Mouse (Mus musculus) forebrain, postnatal 0 days (tissue): Measurements from ENCODE around the gene Ada. TPM values are rescaled to one million over a fixed set of nuclear protein-coding genes. Genes with fewer than 3 reads are reported as not detected.

ENCODE experiments used
- ATAC-seq: fragments of 200-750 bp; cut with Nextera tagmentation; 2 replicates; pipeline ENCODE4 v1.8.0; 2017; ENCODE audit warnings: mild to moderate bottlenecking, moderate library complexity
- DNase-seq: peaks from one replicate; pipeline ENCODE4 v3.0.0-alpha.2; 2015
- H3K27ac ChIP-seq: fragments of 300-500 bp; sonication (generic); 2 replicates; pipeline ENCODE4 v1.5.1; 2014; ENCODE audit warnings: low read depth, mild to moderate bottlenecking, antibody characterized with exemption, low read length, moderate library complexity, mixed read lengths
- H3K27me3 ChIP-seq: fragments of 300-500 bp; sonication (generic); 2 replicates; pipeline ENCODE4 v1.6.1; 2014; ENCODE audit warnings: mild to moderate bottlenecking, low read length, mixed read lengths; ENCODE audit not compliant: insufficient read depth
- H3K36me3 ChIP-seq: fragments of 300-500 bp; sonication (generic); 2 replicates; pipeline ENCODE4 v1.6.1; 2014; ENCODE audit warnings: mild to moderate bottlenecking, moderate library complexity; ENCODE audit not compliant: insufficient read depth
- H3K4me1 ChIP-seq: fragments of 300-500 bp; sonication (generic); 2 replicates; pipeline ENCODE4 v1.6.1; 2014; ENCODE audit warnings: antibody characterized with exemption; ENCODE audit not compliant: insufficient read depth
- H3K4me2 ChIP-seq: fragments of 300-500 bp; sonication (generic); 2 replicates; pipeline ENCODE4 v1.6.1; 2014; ENCODE audit warnings: low read depth, mild to moderate bottlenecking, moderate library complexity
- H3K4me3 ChIP-seq: fragments of 300-500 bp; sonication (generic); 2 replicates; pipeline ENCODE4 v1.5.1; 2014; ENCODE audit warnings: low read depth, low read length, mixed read lengths
- H3K9ac ChIP-seq: fragments of 300-500 bp; sonication (generic); 2 replicates; pipeline ENCODE4 v1.6.1; 2014; ENCODE audit warnings: mild to moderate bottlenecking
- H3K9me3 ChIP-seq: fragments of 300-500 bp; sonication (generic); 2 replicates; pipeline ENCODE4 v1.6.1; 2016; ENCODE audit warnings: low read length
- CTCF ChIP-seq: sonication (generic); IDR thresholded peaks from 2 replicates; pipeline ENCODE4 v1.5.1; 2016; ENCODE audit warnings: antibody characterized with exemption, control low read depth, low read depth
- WGBS: fragments of 180-500 bp; shearing (Covaris S2); extraction: QIAGEN DNeasy Blood & Tissue Kit; methylation state at CpG from one replicate; pipeline ENCODE4 v1.1.7; 2014; 5-methylcytosine and 5-hydroxymethylcytosine counted together
- polyA plus RNA-seq: library from polyadenylated mRNA; unstranded; fragments of >200 nt; fragmentation: Nextera tagmentation; extraction: Ambion mirVana; gene quantifications from 2 replicates; pipeline ENCODE4 v1.2.1, GENCODE M21; 2015
- total RNA-seq: library from RNA; depleted of rRNA; stranded (reverse); fragments of >200 nt; gene quantifications from 2 replicates; pipeline ENCODE4 v1.2.3, GENCODE M21; 2014

Ada gene
- total and polyA plus RNA-seq, 2 experiments from 2014 or later, result 4.3 to 5.4 TPM

DNA sequence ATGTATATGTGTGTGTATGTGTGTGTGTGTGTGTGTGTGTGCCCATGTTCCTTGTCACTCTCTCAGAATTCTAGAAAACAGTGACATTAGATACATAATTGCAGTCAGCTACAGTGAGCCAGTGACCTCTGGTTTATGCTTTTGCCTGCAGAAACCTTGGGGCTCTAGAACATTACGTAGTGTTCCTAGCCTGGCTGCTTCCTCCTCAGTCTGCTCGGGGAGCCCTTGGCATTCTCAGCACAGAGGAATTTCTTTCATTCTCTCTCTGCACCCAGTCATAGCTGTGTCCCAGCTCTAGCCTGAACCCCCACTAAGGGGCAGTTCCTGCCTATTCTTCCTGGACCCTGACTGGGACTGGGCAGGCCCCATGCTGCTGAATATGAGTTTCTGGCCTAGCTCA lies 8.1 kb upstream of the Ada start:
- no peak overlapping the region for H3K4me2 ChIP-seq
- no peak overlapping the region for H3K4me3 ChIP-seq
- H3K4me1 ChIP-seq, result no peaks in the 10 kb centered on the region
- no peak overlapping the region for H3K9ac ChIP-seq
- DNase-seq (no peak), ATAC-seq (no peak)
- 60% methylated on average over 2 of the region's 2 CpGs for WGBS
- no peak for TF ChIP-seq CTCF
- no peaks in the 10 kb centered on the region for H3K36me3 ChIP-seq
- no peaks in the 10 kb centered on the region for H3K9me3 ChIP-seq
- no peaks in the 10 kb centered on the region for H3K27me3 ChIP-seq
- no peak overlapping the region for H3K27ac ChIP-seq

GRCm38 (mm10) chr2:163756723-163757122 lies 6.7 kb upstream of the Ada start:
- Histone ChIP-seq H3K27ac (no peak overlapping the region), H3K9me3 (no peaks in the 10 kb centered on the region), H3K4me1 (no peaks in the 10 kb centered on the region), H3K9ac (no peak overlapping the region), H3K27me3 (no peaks in the 10 kb centered on the region), H3K4me2 (no peak overlapping the region), H3K36me3 (no peaks in the 10 kb centered on the region), H3K4me3 (no peak overlapping the region)
- TF ChIP-seq CTCF, result no peak
- ATAC-seq (no peak), DNase-seq (peak; percentile 34)
- WGBS, result 8% methylated on average over 2 of the region's 2 CpGs

DNA sequence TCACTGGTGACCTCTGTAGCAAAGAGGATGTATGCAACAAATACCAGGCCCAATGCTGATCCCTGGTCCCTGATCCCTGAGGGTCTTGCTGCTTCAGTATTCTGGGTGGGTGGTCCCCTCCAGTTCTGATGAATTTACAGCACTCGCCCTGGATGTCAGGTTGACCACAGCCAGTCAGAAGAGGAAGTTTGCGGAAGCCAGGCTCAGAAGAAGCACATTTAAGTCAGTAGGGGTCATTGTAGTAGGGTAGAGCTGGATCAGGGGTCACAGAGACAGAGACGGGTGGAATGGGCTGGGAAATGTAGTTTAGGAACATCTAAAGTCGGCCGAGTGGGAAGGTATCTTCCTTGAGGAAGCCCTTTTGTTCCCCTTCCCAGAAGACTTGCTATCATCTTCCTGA lies 4.2 kb upstream of the Ada start:
- 85% methylated on average over 5 of the region's 5 CpGs for WGBS
- no peaks in the 10 kb centered on the region for H3K9me3 ChIP-seq

DNA sequence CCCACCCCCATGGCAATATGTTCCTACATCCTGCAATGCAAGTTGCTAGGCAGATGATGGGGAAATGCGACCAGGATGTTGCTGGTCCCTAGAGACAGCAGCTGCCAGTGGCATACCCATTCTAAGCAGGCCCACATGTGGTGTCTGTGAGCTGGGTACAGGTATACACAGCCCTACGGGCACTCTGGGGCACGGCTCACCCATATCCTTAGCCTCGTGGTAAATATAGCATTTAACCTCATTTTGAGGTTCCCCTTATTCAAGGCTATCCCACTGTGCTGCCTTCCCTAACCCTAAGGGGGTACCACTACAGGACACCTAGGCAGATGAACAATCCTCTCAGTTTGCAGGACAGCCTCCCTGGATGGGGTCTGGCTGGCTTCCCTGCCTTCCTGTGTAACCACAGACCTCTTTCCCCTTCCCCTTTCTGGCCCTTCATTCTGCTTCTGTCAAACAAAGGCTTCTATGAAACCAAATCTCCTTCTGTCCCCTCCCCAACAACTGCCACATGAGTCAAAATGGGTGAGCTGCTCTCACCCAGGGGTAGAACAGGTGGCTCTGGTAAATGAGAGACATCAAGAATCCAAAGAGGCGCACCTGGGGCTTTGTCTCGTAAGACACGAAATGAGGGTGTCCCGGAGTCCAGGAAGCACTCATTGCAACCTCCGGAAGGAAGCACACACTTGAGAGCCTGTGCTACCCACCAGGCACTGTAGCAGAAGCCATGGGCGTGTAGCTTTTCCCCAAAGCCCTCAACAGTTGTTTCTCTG lies 5.1 kb downstream of the Ada start:
- WGBS, result 87% methylated on average over 10 of the region's 10 CpGs
- ATAC-seq (no peak), DNase-seq (no peak)
- Histone ChIP-seq H3K27ac (no peak overlapping the region), H3K27me3 (no peaks in the 10 kb centered on the region), H3K9me3 (no peaks in the 10 kb centered on the region), H3K4me1 (peaks cover 7% of the 10 kb centered on the region; the same call in 1 of the 2 replicates), H3K4me3 (no peak overlapping the region), H3K9ac (no peak overlapping the region), H3K4me2 (no peak overlapping the region), H3K36me3 (no peaks in the 10 kb centered on the region)
- TF ChIP-seq CTCF, result no peak

More for the DNA sequence above, 4.2 kb upstream of the Ada start:
- H3K36me3 ChIP-seq, result no peaks in the 10 kb centered on the region
- no peak overlapping the region for H3K4me3 ChIP-seq
- ATAC-seq (no peak), DNase-seq (no peak)
- H3K9ac ChIP-seq, result no peak overlapping the region
- H3K4me1 ChIP-seq, result peaks cover 6% of the 10 kb centered on the region; the same call in 1 of the 2 replicates
- H3K27ac ChIP-seq, result no peak overlapping the region
- H3K4me2 ChIP-seq, result no peak overlapping the region
- no peaks in the 10 kb centered on the region for H3K27me3 ChIP-seq
- no peak for TF ChIP-seq CTCF

- H3K9me3 ChIP-seq, result no peaks in the 10 kb centered on the region
- no peak overlapping the region for H3K9ac ChIP-seq
- no peaks in the 10 kb centered on the region for H3K27me3 ChIP-seq
- DNase-seq, result no peak
- TF ChIP-seq CTCF, result no peak
- WGBS, result 79% methylated on average over 6 of the region's 6 CpGs
- no peak for ATAC-seq
- H3K27ac ChIP-seq, result no peak overlapping the region
- no peak overlapping the region for H3K4me2 ChIP-seq
- H3K4me1 ChIP-seq, result no peaks in the 10 kb centered on the region
- H3K36me3 ChIP-seq, result no peaks in the 10 kb centered on the region
- no peak overlapping the region for H3K4me3 ChIP-seq
Observed at GRCm38 (mm10) chr2:163743357-163743756, 6.7 kb downstream of the Ada start.

GRCm38 (mm10) chr2:163742656-163743055 lies 7.4 kb downstream of the Ada start:
- H3K9me3 ChIP-seq, result no peaks in the 10 kb centered on the region
- no peaks in the 10 kb centered on the region for H3K4me1 ChIP-seq
- H3K27ac ChIP-seq, result no peak overlapping the region
- H3K9ac ChIP-seq, result no peak overlapping the region
- no peaks in the 10 kb centered on the region for H3K36me3 ChIP-seq
- H3K27me3 ChIP-seq, result no peaks in the 10 kb centered on the region
- TF ChIP-seq CTCF, result no peak
- DNase-seq, result no peak
- WGBS, result 76% methylated on average over 5 of the region's 5 CpGs
- no peak for ATAC-seq
- no peak overlapping the region for H3K4me3 ChIP-seq
- H3K4me2 ChIP-seq, result no peak overlapping the region

DNA sequence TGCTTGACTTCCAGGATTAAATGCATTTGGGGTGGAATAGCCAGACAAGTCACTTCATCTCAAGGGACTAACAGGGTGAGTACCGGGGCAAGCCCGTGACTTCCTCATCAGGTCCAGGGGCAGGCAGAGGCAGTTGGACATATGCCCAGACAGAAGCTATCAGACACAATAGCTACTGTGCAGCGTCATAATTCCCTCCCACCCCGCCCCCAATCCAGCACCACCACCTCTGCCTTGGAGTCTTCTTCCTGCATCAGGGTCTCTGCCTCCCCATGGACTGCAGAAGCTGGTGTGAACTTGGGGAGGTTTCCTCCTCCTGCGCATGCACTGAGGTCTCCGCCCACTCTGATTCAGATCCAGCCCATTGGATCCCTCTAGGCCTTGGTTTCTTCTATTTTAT lies 14.1 kb downstream of the Ada start:
- Histone ChIP-seq H3K9me3 (no peaks in the 10 kb centered on the region), H3K4me1 (no peaks in the 10 kb centered on the region), H3K4me2 (no peak overlapping the region), H3K9ac (no peak overlapping the region), H3K27me3 (no peaks in the 10 kb centered on the region), H3K27ac (no peak overlapping the region), H3K36me3 (peaks cover 12% of the 10 kb centered on the region; the same call in 1 of the 2 replicates), H3K4me3 (no peak overlapping the region)
- WGBS, result 60% methylated on average over 6 of the region's 6 CpGs
- ATAC-seq (no peak), DNase-seq (no peak)
- no peak for TF ChIP-seq CTCF
